Mouse (Mus musculus): ENCODE results near the gene Exosc5. TPM values are rescaled to one million over a fixed set of nuclear protein-coding genes. Genes with fewer than 3 reads are reported as not detected.

Gene Exosc5
- polyA plus RNA-seq, 1 experiment from 2014 or later = 46.1 TPM

Other genes starting within 250 kb of the Exosc5 start
- gene Cxcl17, start 246.3 kb upstream of the Exosc5 start, polyA plus RNA-seq (2015; fragmentation: Nextera tagmentation; extraction: Ambion mirVana) = not detected in 2 replicates
- 11.1 and 13.0 TPM in 2 replicates for gene Ceacam1, start 181.6 kb upstream of the Exosc5 start, polyA plus RNA-seq (2015; fragmentation: Nextera tagmentation; extraction: Ambion mirVana)
- not detected in 2 replicates for gene Ceacam2, start 119.3 kb upstream of the Exosc5 start, polyA plus RNA-seq (2015; fragmentation: Nextera tagmentation; extraction: Ambion mirVana)
- gene Erich4, start 43.3 kb upstream of the Exosc5 start, polyA plus RNA-seq (2015; fragmentation: Nextera tagmentation; extraction: Ambion mirVana) = 0.38 and 0.60 TPM in 2 replicates
- gene Dmac2, start 39.8 kb upstream of the Exosc5 start, polyA plus RNA-seq (2015; fragmentation: Nextera tagmentation; extraction: Ambion mirVana) = 7.9 and 8.6 TPM in 2 replicates
- 2.7 and 2.8 TPM in 2 replicates for gene B3gnt8, start 32.5 kb upstream of the Exosc5 start, polyA plus RNA-seq (2015; fragmentation: Nextera tagmentation; extraction: Ambion mirVana)
- 30.2 and 39.3 TPM in 2 replicates for gene Bckdha, start 183 bp upstream of the Exosc5 start, polyA plus RNA-seq (2015; fragmentation: Nextera tagmentation; extraction: Ambion mirVana)
- gene Tmem91, start 16.0 kb downstream of the Exosc5 start, polyA plus RNA-seq (2015; fragmentation: Nextera tagmentation; extraction: Ambion mirVana) = 0.96 and 1.0 TPM in 2 replicates
- gene B9d2, start 21.6 kb downstream of the Exosc5 start, polyA plus RNA-seq (2015; fragmentation: Nextera tagmentation; extraction: Ambion mirVana) = 19.9 and 23.2 TPM in 2 replicates
- 5.0 and 6.0 TPM in 2 replicates for gene Tgfb1, start 27.8 kb downstream of the Exosc5 start, polyA plus RNA-seq (2015; fragmentation: Nextera tagmentation; extraction: Ambion mirVana)
- 9.7 and 10.6 TPM in 2 replicates for gene Ccdc97, start 59.9 kb downstream of the Exosc5 start, polyA plus RNA-seq (2015; fragmentation: Nextera tagmentation; extraction: Ambion mirVana)
- gene Hnrnpul1, start 95.6 kb downstream of the Exosc5 start, polyA plus RNA-seq (2015; fragmentation: Nextera tagmentation; extraction: Ambion mirVana) = 26.8 and 28.0 TPM in 2 replicates
- gene Axl, start 129.5 kb downstream of the Exosc5 start, polyA plus RNA-seq (2015; fragmentation: Nextera tagmentation; extraction: Ambion mirVana) = 18.1 and 22.2 TPM in 2 replicates
- gene Cyp2s1, start 157.7 kb downstream of the Exosc5 start, polyA plus RNA-seq (2015; fragmentation: Nextera tagmentation; extraction: Ambion mirVana) = 0.46 TPM in 2 replicates
- gene Cyp2b10, start 238.5 kb downstream of the Exosc5 start, polyA plus RNA-seq (2015; fragmentation: Nextera tagmentation; extraction: Ambion mirVana) = 0.07 TPM in 1 of 2 replicates, not detected in the other